Mouse (Mus musculus) erythroblast, embryonic 14.5 days (primary cell): ENCODE data around the gene Rps10.

ENCODE experiments used
- GATA1 ChIP-seq: IDR thresholded peaks from 2 replicates; pipeline ENCODE4 v1.6.1; 2012; ENCODE audit warnings: low read length, inconsistent platforms, mixed read lengths
- TAL1 ChIP-seq: IDR thresholded peaks from 3 replicates; pipeline ENCODE4 v1.6.1; 2012; ENCODE audit warnings: low read length, inconsistent platforms, mixed read lengths

GRCm38 (mm10) chr17:27642491-27643062 is 6.1 kb upstream of the Rps10 start:
- TF ChIP-seq GATA1, result no peak
- TF ChIP-seq TAL1, result no peak
